Mouse (Mus musculus): ENCODE measurements around the gene Prkcq. TPM values are rescaled to one million over a fixed set of nuclear protein-coding genes. Genes with fewer than 3 reads are reported as not detected.
"Not testable (repeated sequence)": the region's sequence is repeated elsewhere in the genome, so short reads cannot be mapped to it uniquely, and the experiment has no call there.

Gene Prkcq
- total RNA-seq, 2 experiments from 2014 or later, result 42.4 to 46.5 TPM

- DNase-seq (ENCODE audit: low spot score in 2 of 2), result peak; percentile 75 to 78
These were observed 116.6 kb downstream of the Prkcq start for GRCm38 (mm10) chr2:11288531-11288846.

GRCm38 (mm10) chr2:11290931-11291330 is 119.0 kb downstream of the Prkcq start:
- no peak for DNase-seq (ENCODE audit: low spot score in 2 of 2)

GRCm38 (mm10) chr2:11291570-11292405 is 119.9 kb downstream of the Prkcq start:
- no peak for DNase-seq (ENCODE audit: low spot score in 2 of 2)

GRCm38 (mm10) chr2:11293144-11293543 is 121.2 kb downstream of the Prkcq start:
- DNase-seq (ENCODE audit: low spot score in 2 of 2), result no peak

GRCm38 (mm10) chr2:11294643-11295191 is 122.8 kb downstream of the Prkcq start:
- no peak for DNase-seq (ENCODE audit: low spot score in 2 of 2)

- no peak for DNase-seq (ENCODE audit: low spot score in 2 of 2)
These were observed 126.9 kb downstream of the Prkcq start for GRCm38 (mm10) chr2:11298811-11299210.

- no peak for DNase-seq (ENCODE audit: low spot score in 2 of 2)
These were observed 127.5 kb downstream of the Prkcq start for GRCm38 (mm10) chr2:11299366-11299765.

- no peak for DNase-seq (ENCODE audit: low spot score in 2 of 2)
These were observed 128.5 kb downstream of the Prkcq start for GRCm38 (mm10) chr2:11300362-11300761.

- DNase-seq (ENCODE audit: low spot score in 2 of 2), result no peak
These were observed 148.3 kb downstream of the Prkcq start for GRCm38 (mm10) chr2:11320241-11320640.

- DNase-seq (ENCODE audit: low spot score in 2 of 2), result no peak
These were observed 150.5 kb downstream of the Prkcq start for GRCm38 (mm10) chr2:11322396-11322795.

- DNase-seq (ENCODE audit: low spot score in 2 of 2), result no peak
These were observed 155.4 kb downstream of the Prkcq start for GRCm38 (mm10) chr2:11327280-11327679.

GRCm38 (mm10) chr2:11329407-11330224 is 157.7 kb downstream of the Prkcq start:
- DNase-seq (ENCODE audit: low spot score in 2 of 2), result no peak

GRCm38 (mm10) chr2:11331528-11332446 is 159.9 kb downstream of the Prkcq start:
- DNase-seq (ENCODE audit: low spot score in 2 of 2), result peak; percentile 36 to 47

GRCm38 (mm10) chr2:11332469-11332868 is 160.6 kb downstream of the Prkcq start:
- DNase-seq (ENCODE audit: low spot score in 2 of 2), result no peak

GRCm38 (mm10) chr2:11333301-11334017 is 161.6 kb downstream of the Prkcq start:
- no peak for DNase-seq (ENCODE audit: low spot score in 2 of 2)

- DNase-seq (ENCODE audit: low spot score in 2 of 2), result no peak
These were observed 164.4 kb downstream of the Prkcq start for GRCm38 (mm10) chr2:11336320-11336719.

- no peak for DNase-seq (ENCODE audit: low spot score in 2 of 2)
These were observed 167.3 kb downstream of the Prkcq start for GRCm38 (mm10) chr2:11338931-11339839.

GRCm38 (mm10) chr2:11344691-11345090 is 172.8 kb downstream of the Prkcq start:
- DNase-seq (ENCODE audit: low spot score in 2 of 2), result no peak

GRCm38 (mm10) chr2:11346419-11346818 is 174.5 kb downstream of the Prkcq start:
- not testable (repeated sequence) for DNase-seq (ENCODE audit: low spot score in 2 of 2)
